Mouse (Mus musculus): ENCODE measurements around the gene Neurog2. TPM values are rescaled to one million over a fixed set of nuclear protein-coding genes. Genes with fewer than 3 reads are reported as not detected.

Neurog2 gene
- polyA plus RNA-seq (2015; fragmentation: Nextera tagmentation; extraction: Ambion mirVana) = 6.7 and 17.7 TPM in 2 replicates

- WGBS = under 1% methylated on average over 92 of the region's 92 CpGs
- Histone ChIP-seq H3K27ac (replicated peaks) (peak within 1 kb of the TSS; percentile 5), H3K36me3 (no peaks in the 10 kb centered on the region), H3K9ac (peak within 1 kb of the TSS; percentile 31), H3K4me2 (peak within 1 kb of the TSS; percentile 85), H3K4me3 (peak within 1 kb of the TSS; percentile 46), H3K27me3 (peaks cover 61% of the 10 kb centered on the region), H3K9me3 (no peaks in the 10 kb centered on the region), H3K4me1 (replicated peaks) (peaks cover 37% of the 10 kb centered on the region)
- peak; percentile 44 for ATAC-seq (ENCODE audit: low FRiP score, low read depth)
Observed at GRCm38 (mm10) chr3:127633080-127634032, at the start of gene Neurog2. Gene Neurog2 (plus strand): TSS chr3:127633135.

DNA sequence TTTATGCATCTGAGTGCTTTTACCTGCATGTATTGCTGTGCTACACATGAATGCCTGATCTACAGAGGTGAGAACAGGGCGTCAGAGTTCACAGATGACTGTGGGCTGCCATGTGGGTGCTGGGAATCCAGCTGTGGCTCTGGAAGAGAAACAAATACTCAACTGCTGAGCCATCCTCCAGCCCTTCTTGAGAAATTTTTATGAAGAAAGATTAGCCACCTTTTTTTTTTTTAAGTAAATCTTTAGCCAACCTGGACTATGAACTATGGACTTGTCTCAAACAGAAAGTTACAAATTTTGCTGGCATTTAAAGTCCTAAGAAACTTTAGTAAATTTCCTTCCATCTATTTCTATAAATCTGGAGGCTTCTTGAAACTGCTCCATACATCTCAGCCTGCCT lies 35.8 kb upstream of the Neurog2 start:
- H3K9me3 ChIP-seq = no peaks in the 10 kb centered on the region
- H3K4me1 ChIP-seq (replicated peaks) = no peaks in the 10 kb centered on the region
- no peaks in the 10 kb centered on the region for H3K36me3 ChIP-seq
- H3K27ac ChIP-seq (replicated peaks) = no peak overlapping the region
- ATAC-seq (ENCODE audit: low FRiP score, low read depth) = no peak
- no peaks in the 10 kb centered on the region for H3K27me3 ChIP-seq
- no peak overlapping the region for H3K9ac ChIP-seq
- 86% methylated on average over 1 of the region's 1 CpGs for WGBS
- H3K4me2 ChIP-seq = no peak overlapping the region
- no peak overlapping the region for H3K4me3 ChIP-seq

DNA sequence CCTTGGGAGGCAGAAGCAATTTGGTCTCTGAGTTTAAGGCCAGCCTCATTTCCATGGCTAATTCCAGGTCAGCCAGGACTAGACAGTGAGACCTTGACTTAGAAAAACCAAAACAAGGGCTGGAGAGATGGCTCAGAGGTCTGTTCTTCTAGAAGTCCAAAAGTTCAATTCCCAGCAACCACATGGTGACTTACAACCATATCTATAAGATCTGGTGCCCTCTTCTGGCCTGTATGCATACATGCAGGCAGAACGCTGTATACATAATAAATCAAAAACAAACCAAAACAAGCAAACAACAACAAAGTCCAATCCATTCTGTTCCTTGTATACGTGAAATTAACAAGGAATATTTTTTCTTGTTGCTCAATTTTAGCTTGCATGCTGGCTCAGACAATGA lies 24.8 kb upstream of the Neurog2 start:
- Histone ChIP-seq H3K4me1 (replicated peaks) (no peaks in the 10 kb centered on the region), H3K9ac (no peak overlapping the region), H3K27ac (replicated peaks) (no peak overlapping the region), H3K4me2 (no peak overlapping the region), H3K9me3 (no peaks in the 10 kb centered on the region), H3K36me3 (no peaks in the 10 kb centered on the region), H3K4me3 (no peak overlapping the region), H3K27me3 (no peaks in the 10 kb centered on the region)
- no peak for ATAC-seq (ENCODE audit: low FRiP score, low read depth)
- whole genome bisulfite sequencing = 94% methylated on average over 2 of the region's 2 CpGs

GRCm38 (mm10) chr3:127625296-127625695 lies 7.6 kb upstream of the Neurog2 start:
- Histone ChIP-seq H3K27me3 (peaks cover 54% of the 10 kb centered on the region), H3K27ac (replicated peaks) (no peak overlapping the region)

DNA sequence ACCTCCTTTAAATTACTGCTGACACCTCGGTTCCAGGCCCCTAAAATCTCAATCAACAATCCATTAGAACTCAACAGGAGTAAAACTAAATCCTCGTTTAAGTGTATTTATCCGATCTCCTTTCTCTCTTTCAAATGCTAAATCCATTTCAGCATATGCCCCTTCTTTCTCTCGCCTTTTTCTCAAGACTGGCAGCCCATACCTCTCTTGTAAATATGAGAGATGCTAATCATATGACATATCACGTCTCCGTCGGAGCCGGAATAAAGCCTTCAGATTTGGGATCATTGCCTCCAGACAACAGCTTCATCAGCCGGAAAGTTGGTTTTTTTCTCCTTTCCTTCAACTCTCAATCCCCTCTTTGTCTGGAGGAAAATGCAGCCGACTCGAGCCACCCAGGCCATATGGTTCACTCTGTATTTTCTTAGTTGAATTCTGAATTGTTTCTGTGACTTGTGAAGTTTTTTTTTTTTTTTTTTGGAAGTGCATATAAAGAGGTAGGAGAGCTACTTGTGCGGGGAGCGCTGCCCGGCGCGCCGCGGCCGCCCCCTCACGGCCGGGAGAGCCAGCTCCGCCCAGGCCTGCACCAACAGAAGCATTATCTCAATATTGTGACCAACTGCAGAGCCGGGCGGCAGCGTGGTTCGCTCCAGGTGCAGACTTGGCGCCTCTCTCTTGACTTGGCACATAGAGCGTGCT lies 7.1 kb upstream of the Neurog2 start:
- Histone ChIP-seq H3K4me3 (peak overlapping the region; percentile 41), H3K36me3 (no peaks in the 10 kb centered on the region), H3K27me3 (peaks cover 59% of the 10 kb centered on the region), H3K4me2 (peak overlapping the region; percentile 66), H3K4me1 (replicated peaks) (peaks cover 20% of the 10 kb centered on the region), H3K9me3 (no peaks in the 10 kb centered on the region), H3K9ac (no peak overlapping the region), H3K27ac (replicated peaks) (no peak overlapping the region)
- 1% methylated on average over 28 of the region's 28 CpGs for WGBS
- peak; percentile 24; the same call in 1 of the 2 replicates for ATAC-seq (ENCODE audit: low FRiP score, low read depth)

More at GRCm38 (mm10) chr3:127625296-127625695, 7.6 kb upstream of the Neurog2 start:
- Histone ChIP-seq H3K9ac (no peak overlapping the region), H3K9me3 (no peaks in the 10 kb centered on the region), H3K4me1 (replicated peaks) (peaks cover 20% of the 10 kb centered on the region), H3K4me2 (peak overlapping the region; percentile 66), H3K4me3 (peak overlapping the region; percentile 41), H3K36me3 (no peaks in the 10 kb centered on the region)
- ATAC-seq (ENCODE audit: low FRiP score, low read depth) = peak; percentile 60; the same call in 1 of the 2 replicates
- under 1% methylated on average over 36 of the region's 36 CpGs for WGBS

DNA sequence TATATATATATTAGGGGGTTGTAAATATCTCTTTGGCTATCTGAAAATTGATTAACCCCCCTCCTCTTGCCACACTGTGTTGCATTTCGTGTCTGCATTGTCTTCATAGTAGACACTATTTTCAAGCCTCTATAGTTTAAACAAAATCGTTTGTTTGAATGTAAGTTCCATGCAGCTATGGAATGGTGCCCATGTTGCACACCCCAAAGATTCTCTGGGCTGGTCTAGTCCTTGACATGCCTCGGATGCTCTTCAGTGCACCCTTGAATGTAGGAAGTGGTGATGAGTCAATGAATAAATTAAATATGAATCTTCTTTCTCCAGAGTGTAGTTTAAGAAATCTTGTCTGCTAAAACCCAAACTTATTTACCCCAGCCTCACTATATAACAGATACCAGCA lies 6.4 kb upstream of the Neurog2 start:
- no peaks in the 10 kb centered on the region for H3K9me3 ChIP-seq
- 6% methylated on average over 3 of the region's 3 CpGs for WGBS

GRCm38 (mm10) chr3:127627151-127627955 lies 5.6 kb upstream of the Neurog2 start:
- no peak overlapping the region for H3K27ac ChIP-seq (replicated peaks)
- no peak overlapping the region for H3K9ac ChIP-seq
- peaks cover 71% of the 10 kb centered on the region for H3K27me3 ChIP-seq
- H3K9me3 ChIP-seq = no peaks in the 10 kb centered on the region
- peaks cover 30% of the 10 kb centered on the region for H3K4me1 ChIP-seq (replicated peaks)
- H3K4me3 ChIP-seq = no peak overlapping the region
- WGBS = 2% methylated on average over 28 of the region's 28 CpGs
- H3K4me2 ChIP-seq = no peak overlapping the region
- ATAC-seq (ENCODE audit: low FRiP score, low read depth) = no peak
- H3K36me3 ChIP-seq = no peaks in the 10 kb centered on the region

More for the DNA sequence above, 6.4 kb upstream of the Neurog2 start:
- peaks cover 66% of the 10 kb centered on the region for H3K27me3 ChIP-seq
- H3K27ac ChIP-seq (replicated peaks) = no peak overlapping the region
- H3K4me2 ChIP-seq = no peak overlapping the region
- no peak overlapping the region for H3K9ac ChIP-seq
- no peak for ATAC-seq (ENCODE audit: low FRiP score, low read depth)
- no peaks in the 10 kb centered on the region for H3K36me3 ChIP-seq
- H3K4me3 ChIP-seq = no peak overlapping the region
- H3K4me1 ChIP-seq (replicated peaks) = peaks cover 23% of the 10 kb centered on the region

GRCm38 (mm10) chr3:127627956-127628310 lies 5.0 kb upstream of the Neurog2 start:
- Histone ChIP-seq H3K4me3 (no peak overlapping the region), H3K27ac (replicated peaks) (no peak overlapping the region), H3K36me3 (no peaks in the 10 kb centered on the region), H3K27me3 (peaks cover 72% of the 10 kb centered on the region), H3K4me1 (replicated peaks) (peaks cover 36% of the 10 kb centered on the region), H3K9ac (no peak overlapping the region), H3K4me2 (no peak overlapping the region), H3K9me3 (no peaks in the 10 kb centered on the region)
- ATAC-seq (ENCODE audit: low FRiP score, low read depth) = no peak
- 3% methylated on average over 9 of the region's 9 CpGs for WGBS

DNA sequence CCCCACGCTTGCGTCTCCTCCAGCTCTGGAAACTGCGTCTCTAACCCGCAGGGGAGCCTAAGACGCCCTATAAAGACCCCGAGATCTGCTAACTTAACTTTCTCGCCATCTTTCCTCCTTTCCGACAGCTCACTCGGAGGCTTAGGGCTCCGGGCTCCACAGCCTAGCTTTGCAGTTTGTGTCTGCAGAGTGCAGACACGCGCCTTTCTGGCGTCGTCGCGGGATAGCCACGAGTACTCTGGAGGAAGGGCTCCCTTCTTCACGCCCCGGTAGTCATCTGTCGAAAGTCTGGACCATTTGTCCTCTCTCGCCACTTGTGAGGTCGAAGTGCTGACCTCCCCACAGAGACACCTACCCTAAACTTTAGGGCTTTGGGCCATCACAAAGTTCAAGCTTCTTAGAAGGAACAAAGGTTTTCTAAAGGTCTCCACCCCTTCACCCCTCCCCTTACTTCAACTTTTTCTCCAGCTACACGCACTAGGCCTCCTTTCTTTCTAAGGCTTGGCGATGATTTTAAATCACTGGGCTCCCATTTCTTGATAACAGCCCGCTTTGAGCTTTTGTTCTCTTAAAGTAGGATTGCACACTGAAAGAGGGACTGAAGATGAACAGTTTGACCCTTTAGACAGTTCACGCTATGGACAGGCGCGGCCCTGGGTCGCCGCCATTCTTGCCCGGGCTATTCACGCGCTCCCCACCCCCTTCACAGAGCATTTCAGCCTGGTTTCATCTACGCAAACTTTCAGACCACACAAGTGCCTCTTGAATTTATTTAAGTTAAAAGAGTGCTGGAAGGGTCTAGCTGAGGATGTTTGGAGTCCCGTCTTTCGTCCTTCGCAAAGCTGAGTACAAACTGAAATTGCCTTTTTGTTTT lies 4.4 kb upstream of the Neurog2 start:
- no peak for ATAC-seq (ENCODE audit: low FRiP score, low read depth)
- H3K27ac ChIP-seq (replicated peaks) = no peak overlapping the region
- H3K9ac ChIP-seq = no peak overlapping the region
- H3K27me3 ChIP-seq = peaks cover 72% of the 10 kb centered on the region
- no peaks in the 10 kb centered on the region for H3K9me3 ChIP-seq
- no peak overlapping the region for H3K4me2 ChIP-seq
- no peaks in the 10 kb centered on the region for H3K36me3 ChIP-seq
- H3K4me1 ChIP-seq (replicated peaks) = peaks cover 42% of the 10 kb centered on the region
- H3K4me3 ChIP-seq = no peak overlapping the region
- WGBS = 2% methylated on average over 37 of the region's 37 CpGs

- Histone ChIP-seq H3K4me3 (no peak overlapping the region), H3K4me1 (replicated peaks) (peaks cover 52% of the 10 kb centered on the region), H3K9me3 (no peaks in the 10 kb centered on the region), H3K27me3 (peaks cover 68% of the 10 kb centered on the region), H3K9ac (no peak overlapping the region), H3K27ac (replicated peaks) (no peak overlapping the region), H3K4me2 (no peak overlapping the region), H3K36me3 (no peaks in the 10 kb centered on the region)
- ATAC-seq (ENCODE audit: low FRiP score, low read depth) = no peak
- WGBS = 21% methylated on average over 1 of the region's 1 CpGs
Observed at GRCm38 (mm10) chr3:127630190-127630589, 2.7 kb upstream of the Neurog2 start.

All from hindbrain, embryonic 15.5 days (tissue).